Mouse (Mus musculus) megakaryocyte-erythroid progenitor cell, adult 5-6 weeks (primary cell): ENCODE measurements around the gene Dgkg. TPM values are rescaled to one million over a fixed set of nuclear protein-coding genes. Genes with fewer than 3 reads are reported as not detected.
A peak's percentile ranks its signal among the peaks of the same experiment; 100 is the strongest.

Experiments used
- ATAC-seq: replicated peaks from 2 replicates; pipeline ENCODE4 v1.8.0; 2016; ENCODE audit warnings: mild to moderate bottlenecking, inconsistent platforms; ENCODE audit not compliant: severe bottlenecking, poor library complexity, low FRiP score, low TSS enrichment
- total RNA-seq, 2 experiments: library from RNA; stranded (forward) in 1 of 2; stranded (reverse) in 1 of 2; fragments of 200-1000, 215-1000 nt in 1 of 2; fragments of >200 nt in 1 of 2; fragmentation: Nextera tagmentation in 1 of 2; gene quantifications; 2 replicates each; pipeline ENCODE4 v1.2.3; 2014 to 2017

Dgkg gene
- total RNA-seq, 2 experiments from 2014 or later: 0.38 to 0.66 TPM

DNA sequence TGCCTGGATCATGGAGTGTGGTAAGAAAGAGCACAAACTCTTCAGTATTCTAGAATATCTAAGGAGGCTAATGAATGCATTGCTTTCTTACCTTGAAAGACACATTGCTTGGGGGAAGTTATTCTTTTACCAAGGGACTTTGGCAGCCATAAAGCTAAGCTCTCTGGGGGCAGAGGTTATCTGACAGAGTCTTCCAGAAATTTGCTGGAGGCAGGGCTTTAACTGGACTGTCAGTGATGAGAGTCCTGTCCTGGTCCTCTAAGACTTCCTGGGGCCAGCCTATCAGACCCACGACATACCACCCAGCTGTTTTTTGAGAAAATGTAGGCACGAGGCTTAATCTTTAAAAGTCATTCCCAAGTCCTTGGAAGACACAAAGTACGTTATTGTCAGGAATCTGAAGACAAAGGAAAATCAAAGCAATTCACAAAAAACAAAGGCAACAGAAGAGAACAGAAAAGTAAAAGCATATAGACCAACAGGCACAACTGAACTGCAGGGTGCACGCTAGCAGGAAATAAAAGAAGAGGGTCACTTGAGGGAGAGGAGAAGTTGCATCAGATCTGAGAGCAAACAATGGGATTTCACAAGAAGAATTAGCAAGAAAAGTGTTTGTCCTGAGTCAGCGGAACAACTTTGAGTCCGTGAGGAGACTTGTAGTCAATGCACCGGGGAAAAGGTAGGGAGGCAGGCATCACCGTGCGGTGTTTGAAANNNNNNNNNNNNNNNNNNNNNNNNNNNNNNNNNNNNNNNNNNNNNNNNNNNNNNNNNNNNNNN lies 146.0 kb downstream of the Dgkg start:
- no peak for ATAC-seq

DNA sequence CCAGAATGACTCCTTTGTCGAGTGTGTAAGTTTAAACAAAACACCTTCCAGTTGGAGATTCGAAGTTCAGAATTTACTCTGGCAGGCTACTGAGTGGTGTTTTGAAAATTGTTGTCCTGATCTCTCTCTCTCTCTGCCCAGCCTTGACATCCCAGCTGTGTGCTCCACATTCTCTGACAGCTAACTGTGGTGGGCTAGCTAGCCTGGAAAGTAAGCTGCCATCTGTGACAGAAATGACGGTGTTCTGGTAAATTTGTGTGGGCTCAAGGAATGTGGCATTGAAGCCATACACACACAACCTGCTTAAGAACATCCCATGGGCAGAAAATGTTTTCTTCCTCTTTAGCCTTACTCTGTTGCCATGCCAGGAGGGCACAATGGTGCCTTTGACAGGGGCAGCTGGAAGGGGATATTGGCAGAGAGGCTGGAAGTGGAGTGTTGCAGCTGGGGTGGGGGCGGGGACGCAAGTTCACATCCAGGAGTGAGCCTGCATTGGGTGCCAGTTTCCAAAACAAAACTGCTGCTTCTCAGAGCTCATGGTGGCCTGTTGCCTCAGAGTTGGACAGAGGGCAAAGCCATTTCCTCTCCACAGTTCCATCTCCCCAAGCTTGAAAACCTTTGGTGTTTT lies 148.0 kb downstream of the Dgkg start:
- no peak for ATAC-seq

DNA sequence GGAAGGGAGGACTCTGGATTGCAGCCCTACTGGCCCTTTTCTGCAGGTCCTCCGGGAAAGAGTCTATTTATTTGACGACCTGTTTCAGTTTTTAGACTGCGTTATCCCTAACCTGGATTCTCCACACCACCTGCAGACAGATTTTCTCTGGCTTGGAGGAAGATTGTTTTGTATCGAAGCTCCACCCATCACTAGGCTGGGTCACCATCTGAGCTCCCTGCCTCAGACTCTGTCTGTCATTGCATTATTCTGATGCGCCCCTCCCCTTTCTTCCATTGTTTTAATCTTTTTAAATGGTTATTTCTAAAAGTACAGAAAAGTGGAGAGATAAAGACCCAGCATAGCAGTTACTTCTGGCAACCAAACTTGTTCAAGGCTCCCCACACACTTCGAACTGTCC lies 151.4 kb downstream of the Dgkg start:
- no peak for ATAC-seq

DNA sequence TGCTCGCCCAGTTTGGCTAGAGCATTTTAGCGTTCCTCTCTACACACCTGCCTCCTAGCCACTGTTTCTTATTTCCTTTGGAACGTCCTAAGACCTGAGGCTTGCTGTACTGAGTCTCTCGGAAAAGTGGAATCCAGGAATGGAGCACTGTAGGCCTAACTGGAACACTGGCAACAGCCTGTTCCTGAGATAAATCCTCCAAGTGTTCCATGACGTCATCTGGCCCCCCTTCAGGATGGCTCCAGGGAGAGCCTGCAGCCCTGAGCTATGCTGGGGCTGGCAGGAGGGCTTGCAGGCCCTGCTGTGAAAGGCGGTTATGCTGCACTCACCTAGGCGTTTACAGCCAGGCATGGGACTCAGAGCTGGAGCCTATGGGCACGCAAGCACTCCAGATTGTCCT lies 152.2 kb downstream of the Dgkg start:
- ATAC-seq: no peak

DNA sequence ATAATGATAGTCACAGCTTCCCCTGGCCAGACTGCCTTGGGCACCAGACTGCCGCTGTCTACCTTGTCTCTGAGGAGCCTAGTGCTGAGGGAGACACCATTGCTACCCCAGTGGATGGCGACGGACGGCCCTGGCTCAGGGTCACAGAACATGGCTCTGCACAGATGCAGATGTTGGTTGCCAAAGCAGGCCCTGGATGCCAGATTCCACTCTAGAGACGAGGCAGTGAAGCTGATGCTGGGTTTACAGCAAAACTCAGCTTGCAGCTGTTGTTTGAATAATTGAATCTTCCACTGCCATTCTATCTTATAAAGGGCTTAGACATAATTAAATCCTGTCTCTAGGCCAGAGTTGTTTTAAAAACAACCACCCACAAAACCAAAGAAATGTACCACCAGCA lies 153.0 kb downstream of the Dgkg start:
- ATAC-seq: 0 out of 2 replicates have a peak, but pooled peaks have one; percentile 36

DNA sequence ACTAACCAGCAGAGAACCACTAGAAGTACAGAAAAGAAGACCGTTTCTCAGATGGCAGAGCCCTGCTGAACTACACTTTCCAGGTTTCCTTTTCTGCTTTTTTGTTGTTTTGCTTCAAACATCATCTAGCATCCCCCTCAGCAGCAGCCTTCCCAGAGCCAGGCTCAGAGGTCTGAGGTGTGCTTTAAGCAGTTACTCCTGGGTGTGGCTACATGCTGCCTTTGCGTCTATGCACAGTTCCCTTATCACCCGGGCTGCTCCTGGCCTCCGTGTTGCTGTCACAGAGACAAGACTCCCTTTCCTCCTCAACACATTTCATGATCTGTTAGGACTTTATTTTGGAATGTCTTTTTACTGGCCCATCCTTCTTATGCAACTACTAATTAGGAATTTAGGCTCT lies 153.6 kb downstream of the Dgkg start:
- ATAC-seq: peak; percentile 86

DNA sequence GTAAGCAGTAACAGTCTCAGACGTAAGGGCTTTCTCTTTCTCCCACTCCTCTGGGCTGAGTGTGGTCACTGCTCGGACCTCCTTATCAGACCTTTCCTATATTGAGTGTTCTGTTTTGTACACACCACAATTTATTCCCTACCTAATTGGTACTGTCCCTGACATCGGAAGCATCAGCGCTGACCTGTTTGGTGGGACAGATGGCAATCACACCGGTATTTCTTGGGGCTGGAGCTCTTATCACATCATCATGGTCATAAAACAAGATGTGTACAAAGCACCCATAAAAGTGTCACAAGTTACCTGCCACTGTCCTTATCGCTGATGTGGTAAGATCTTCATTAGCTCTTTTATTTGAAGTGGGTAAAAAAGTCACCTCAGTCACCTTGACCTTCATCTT lies 155.2 kb downstream of the Dgkg start:
- ATAC-seq: no peak

DNA sequence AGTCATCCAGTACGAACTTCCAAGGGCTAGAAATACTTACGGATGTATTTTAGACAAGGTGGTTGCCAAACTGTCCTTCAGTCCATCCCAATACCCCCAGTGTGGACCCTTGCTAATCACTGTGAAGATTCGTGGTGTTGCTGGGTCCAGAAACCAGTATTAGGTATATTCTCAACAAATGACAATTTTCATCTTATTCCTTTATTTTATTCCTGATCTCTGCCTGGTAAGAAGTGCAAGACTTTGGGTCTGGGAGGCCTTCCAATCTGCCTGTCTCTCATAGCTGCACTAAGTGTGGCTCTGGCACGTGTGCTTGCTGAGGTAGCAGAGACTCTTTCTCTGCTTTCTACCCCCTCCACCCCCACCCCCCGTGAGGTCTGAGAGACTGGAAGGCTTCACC lies 156.5 kb downstream of the Dgkg start:
- no peak for ATAC-seq

DNA sequence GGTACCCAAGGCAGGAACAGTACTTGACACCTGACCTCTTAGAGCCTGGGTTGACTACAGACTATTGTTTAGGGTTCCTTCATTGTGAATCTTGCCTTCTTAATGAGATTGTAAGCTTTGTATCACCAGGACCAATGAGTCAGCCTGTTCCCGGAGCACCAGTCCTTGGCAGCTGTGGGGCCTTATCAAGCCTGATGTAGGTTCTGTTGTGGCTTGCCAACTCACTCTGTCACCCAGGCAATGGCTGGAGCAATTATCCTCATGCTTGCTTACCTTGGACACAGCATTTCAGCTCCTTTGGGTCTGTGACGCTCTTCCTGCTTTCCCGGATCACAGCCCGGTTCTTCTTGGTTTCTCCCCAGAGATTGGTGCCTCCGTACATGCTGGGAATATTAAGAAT lies 157.1 kb downstream of the Dgkg start:
- no peak for ATAC-seq

DNA sequence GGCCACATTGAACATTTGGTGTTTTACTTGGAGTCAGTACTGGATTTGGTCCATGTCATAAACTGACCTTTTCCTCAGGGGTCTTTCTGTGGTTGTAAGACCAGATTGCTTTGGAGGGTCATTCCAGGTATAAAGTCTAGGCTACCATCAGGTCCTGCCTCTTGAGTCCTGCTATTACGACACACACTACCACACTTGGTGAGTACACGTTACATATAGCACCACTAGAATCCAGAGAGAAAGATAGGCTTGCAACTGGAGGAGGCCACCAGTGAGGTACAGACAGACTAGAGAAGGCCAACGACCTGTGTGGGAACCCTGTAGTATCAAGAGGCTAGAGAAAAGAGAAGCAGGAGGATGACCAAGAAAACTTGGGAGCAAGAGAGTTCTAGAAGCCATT lies 157.6 kb downstream of the Dgkg start:
- ATAC-seq: no peak

DNA sequence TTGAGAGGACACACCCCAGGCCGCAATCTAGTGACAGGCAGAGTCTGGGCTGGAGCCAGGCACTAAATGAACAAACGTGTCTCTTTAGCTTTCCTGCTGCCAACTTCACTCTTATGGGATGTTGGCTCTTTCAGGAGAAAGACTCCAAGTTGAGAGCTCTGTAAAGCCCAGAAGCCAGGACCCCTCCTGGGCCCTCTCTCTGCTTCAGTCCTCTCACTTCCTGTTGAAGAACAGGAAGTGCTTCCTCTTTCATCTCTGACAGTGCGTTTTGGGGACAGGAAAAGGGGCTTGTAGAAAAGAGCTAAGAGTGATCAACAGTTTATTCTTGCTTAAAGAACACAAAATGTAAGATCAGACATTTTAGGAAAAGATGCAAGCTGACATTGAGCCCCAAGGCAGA lies 159.0 kb downstream of the Dgkg start:
- no peak for ATAC-seq

DNA sequence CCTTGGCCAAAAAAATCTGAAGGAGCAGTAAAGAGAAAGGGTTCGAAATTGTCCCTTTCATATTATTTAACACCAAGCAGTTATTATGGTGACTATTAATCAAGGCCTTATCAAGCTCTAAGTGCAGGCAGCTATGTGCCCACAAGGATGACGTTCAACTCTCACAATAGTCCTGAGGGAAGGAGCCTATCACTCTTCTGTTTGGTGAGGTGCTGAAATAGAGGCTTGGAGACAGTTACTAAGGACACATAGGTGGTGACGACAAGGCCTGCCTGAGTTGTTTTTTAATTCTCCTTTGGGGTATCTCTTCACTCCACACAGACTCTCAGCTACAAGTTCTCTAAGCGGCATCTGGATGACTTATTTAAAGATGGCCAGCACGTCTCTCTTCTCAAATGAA lies 161.8 kb downstream of the Dgkg start:
- ATAC-seq: peak; percentile 50

DNA sequence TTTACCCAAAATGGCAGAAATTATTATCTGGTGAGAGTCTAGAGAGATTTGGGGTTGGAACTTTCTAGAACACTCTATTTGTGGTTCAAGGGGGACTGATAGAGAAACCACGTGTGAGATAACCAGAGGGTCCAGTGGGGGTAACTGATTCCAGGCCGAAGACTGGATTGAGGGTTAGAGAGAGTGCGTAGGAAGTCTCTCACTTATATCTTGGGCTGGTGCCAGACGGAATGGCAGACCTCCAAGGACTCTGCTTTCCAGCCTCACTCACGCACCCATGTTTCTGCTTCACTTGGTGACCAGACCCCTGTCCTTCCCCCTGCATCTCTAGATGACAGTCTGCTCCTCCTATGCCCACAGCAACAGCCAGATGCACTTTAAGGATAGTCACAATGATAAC lies 162.2 kb downstream of the Dgkg start:
- no peak for ATAC-seq

DNA sequence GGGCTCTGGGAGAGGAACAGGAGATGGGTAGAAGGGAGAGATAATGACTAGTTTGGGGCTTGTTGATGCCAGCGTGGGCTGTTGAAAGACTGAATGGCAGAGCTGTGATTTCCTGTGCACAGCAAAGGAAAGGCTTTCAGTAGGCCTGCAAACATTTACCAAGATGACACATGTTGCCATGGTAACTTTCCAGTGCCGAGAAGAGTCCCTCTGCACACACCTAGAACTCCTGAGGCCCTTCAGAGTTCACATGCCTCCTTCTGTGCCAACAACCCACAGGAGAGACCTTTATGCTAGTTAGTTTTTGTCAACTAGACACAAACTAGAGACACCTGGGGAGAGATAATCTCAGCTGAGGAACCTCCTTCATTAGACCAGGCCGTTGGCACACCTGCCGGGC lies 163.6 kb downstream of the Dgkg start:
- no peak for ATAC-seq

DNA sequence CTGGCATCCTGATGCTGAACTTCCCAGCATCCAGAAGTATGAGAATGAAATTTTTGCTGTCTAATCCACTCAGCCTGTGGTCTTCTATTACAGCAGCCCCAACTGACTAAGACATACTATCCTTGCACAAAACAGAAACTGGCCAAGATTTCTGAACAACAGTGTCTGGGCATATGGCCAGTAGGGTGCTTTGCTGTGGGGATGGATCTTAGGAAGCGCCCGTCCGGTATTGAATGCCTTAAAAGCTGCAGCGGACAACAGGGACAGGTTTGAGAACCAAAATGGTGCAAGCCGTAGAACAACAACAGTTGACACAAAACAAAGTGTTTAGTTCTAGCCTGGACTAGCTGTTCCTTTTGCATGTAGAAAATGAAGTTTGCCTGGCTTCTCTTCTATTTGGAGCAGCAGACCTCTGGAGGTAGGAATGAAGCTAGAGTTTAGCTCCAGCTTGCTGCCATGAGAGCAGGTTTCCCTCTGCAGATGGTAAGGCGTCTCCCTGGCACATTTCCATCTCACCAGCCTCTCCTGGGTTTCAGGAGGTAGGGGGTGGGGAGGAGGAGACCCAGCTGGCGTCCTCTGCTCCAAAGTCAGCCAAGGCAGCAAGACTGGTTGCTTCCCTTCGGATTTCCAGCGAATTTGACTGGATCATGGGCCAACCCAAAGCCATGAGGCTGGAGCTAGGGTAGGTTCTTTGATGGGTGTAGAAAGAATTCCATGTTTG lies 165.4 kb downstream of the Dgkg start:
- ATAC-seq: no peak

DNA sequence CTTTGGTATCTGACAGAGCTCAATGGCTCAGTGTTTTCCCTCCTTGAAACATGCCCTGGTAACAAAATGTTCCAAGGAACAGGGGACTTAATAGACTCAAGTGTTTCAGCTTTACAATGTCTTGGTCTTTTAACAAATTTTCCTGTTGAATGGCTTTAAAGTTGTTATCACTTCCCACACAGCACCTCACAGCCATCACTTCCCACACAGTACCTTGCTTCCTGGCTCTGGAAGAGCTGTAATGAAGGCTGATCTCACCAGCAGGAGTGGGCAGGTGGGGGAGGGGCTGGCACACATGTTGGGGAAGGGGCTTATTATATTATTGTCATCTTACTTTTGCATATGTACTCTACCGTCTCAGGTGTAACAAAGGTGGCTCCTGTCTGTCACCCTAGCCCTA lies 173.1 kb downstream of the Dgkg start:
- ATAC-seq: no peak

DNA sequence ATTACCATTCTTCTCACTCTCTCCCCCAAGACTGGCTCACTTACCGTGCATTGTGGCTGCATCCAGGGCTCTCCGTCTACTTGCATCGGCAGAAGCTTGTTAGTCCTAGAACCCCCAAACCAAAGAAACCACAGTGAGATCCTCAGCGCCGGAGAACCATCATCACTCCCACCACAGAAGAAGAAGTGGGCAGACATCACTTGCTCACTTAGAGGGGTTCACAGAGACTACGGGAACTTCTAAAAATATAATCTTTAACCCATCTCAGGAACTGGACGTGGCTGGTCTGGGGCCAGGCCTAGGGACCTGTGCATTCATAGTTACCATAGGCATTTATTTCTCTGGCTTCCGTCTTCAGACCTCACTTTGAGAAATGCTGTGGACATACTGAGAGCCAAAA lies 177.7 kb downstream of the Dgkg start:
- no peak for ATAC-seq

DNA sequence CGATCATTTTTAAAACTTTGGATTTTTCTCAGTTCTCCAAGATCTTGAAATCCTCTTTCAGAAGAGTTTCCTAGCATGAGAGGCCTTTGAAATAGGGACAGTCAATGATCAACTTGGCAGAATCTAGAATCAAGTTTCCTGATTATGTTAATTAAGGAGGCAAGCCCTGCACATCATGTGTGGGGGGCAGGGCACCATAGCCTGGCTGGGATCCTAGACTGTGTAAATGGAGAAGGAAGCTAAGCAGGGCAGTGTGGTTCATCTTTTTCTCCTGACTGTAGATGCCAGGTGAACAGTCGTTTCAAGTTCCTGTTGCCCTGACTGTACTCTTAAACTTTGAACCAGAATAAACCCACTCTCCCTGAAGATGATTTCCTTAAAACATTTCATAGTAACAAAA lies 185.3 kb downstream of the Dgkg start:
- no peak for ATAC-seq

DNA sequence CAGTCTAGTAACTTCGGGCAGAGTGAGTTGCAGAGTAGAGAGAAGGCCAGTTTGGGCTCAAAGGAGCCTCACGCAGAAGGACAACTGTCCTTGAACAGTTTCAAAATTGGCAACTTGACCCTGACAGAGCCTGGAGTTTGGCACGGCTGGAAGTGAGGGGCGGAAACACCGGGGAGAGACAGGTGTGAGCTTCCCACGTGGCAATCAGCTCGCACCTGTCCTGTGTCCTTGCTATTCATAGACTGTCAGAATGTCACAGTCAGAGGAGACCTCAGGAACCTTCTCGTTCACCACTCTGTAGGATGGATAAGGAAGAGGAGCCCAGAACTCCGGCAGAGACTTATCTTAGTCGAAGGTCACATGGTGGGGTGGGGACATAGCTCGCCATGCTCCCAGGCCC lies 187.6 kb downstream of the Dgkg start:
- no peak for ATAC-seq

DNA sequence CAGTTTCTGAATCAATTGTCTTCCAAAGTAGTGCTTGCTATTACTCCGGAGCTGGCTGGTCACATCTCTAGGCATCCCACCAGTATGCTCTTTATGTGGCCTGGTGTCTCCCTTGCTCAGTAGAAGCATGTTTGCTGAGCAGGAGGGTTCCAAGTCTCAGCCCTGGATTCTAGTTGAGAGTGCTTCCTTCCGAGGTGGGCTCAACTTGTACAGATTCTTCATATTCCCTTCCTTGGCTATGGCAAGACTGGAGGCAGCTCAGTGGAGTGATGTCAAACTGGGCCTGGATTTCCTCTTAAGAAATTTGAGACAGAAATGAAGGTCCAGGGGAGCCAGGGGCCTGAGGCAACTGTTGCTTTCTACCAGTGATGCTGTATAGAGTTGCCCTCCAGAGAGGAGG lies 189.9 kb downstream of the Dgkg start:
- ATAC-seq: no peak

DNA sequence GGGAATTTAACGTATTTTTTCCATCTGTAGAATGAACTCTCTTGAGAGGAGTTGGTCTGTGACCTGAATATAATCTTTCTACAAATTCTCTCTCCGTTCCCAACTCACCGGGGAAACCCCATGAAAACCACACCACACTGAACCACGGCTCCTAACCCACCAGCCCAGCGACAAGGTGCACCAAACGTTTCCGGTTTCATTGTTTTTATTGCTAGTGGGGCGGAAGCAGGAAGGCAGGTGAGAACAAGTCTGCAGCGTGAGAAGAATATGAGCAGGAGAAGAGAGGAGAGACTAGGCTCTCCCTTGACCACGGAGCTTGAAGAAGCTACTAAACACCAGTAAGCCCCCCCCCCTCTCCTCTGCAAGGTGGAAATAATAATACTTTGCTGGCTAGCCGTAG lies 190.6 kb downstream of the Dgkg start:
- ATAC-seq: no peak
